Mouse (Mus musculus) kidney, embryonic 14.5 days (tissue): ENCODE results near the gene Crcp. TPM values are rescaled to one million over a fixed set of nuclear protein-coding genes. Genes with fewer than 3 reads are reported as not detected.
"Not testable (repeated sequence)": the region's sequence is repeated elsewhere in the genome, so short reads cannot be mapped to it uniquely, and the experiment has no call there.

ENCODE experiments used
- ATAC-seq: fragments of 200-750 bp; cut with Nextera tagmentation; 2 replicates; pipeline ENCODE4 v1.8.0; 2017; ENCODE audit warnings: moderate number of reproducible peaks, mild to moderate bottlenecking, moderate TSS enrichment, moderate library complexity; ENCODE audit not compliant: low FRiP score, low TSS enrichment
- H3K27ac ChIP-seq: fragments of 300-500 bp; sonication (generic); 2 replicates; pipeline ENCODE4 v1.5.1; 2014; ENCODE audit warnings: low read depth, mild to moderate bottlenecking, low read length, moderate library complexity, mixed read lengths
- H3K27me3 ChIP-seq: fragments of 300-500 bp; sonication (generic); 2 replicates; pipeline ENCODE4 v1.6.1; 2014; ENCODE audit warnings: mild to moderate bottlenecking, low read length; ENCODE audit not compliant: control insufficient read depth, insufficient read depth
- H3K36me3 ChIP-seq: fragments of 300-500 bp; sonication (generic); 2 replicates; pipeline ENCODE4 v1.6.1; 2014; ENCODE audit warnings: low read length, mixed read lengths; ENCODE audit not compliant: control insufficient read depth, insufficient read depth
- H3K4me1 ChIP-seq: fragments of 300-500 bp; sonication (generic); 2 replicates; pipeline ENCODE4 v1.6.1; 2014; ENCODE audit warnings: low read length, mixed read lengths; ENCODE audit not compliant: control insufficient read depth, insufficient read depth
- H3K4me2 ChIP-seq: fragments of 300-500 bp; sonication (generic); replicated peaks from 2 replicates; pipeline ENCODE4 v1.6.1; 2014; ENCODE audit warnings: low read depth, mild to moderate bottlenecking, low read length
- H3K4me3 ChIP-seq: fragments of 300-500 bp; sonication (generic); 2 replicates; pipeline ENCODE4 v1.5.1; 2014; ENCODE audit warnings: mild to moderate bottlenecking, low read length
- H3K9ac ChIP-seq: fragments of 300-500 bp; sonication (generic); 2 replicates; pipeline ENCODE4 v1.6.1; 2014; ENCODE audit warnings: low read depth, mild to moderate bottlenecking, low read length, moderate library complexity
- H3K9me3 ChIP-seq: fragments of 300-500 bp; sonication (generic); 2 replicates; pipeline ENCODE4 v1.6.1; 2016; ENCODE audit warnings: low read length; ENCODE audit not compliant: control insufficient read depth
- WGBS: fragments of 180-500 bp; shearing (Covaris S2); extraction: QIAGEN DNeasy Blood & Tissue Kit; methylation state at CpG from one replicate; pipeline ENCODE4 v1.1.7; 2014; 5-methylcytosine and 5-hydroxymethylcytosine counted together
- polyA plus RNA-seq: library from polyadenylated mRNA; unstranded; fragments of >200 nt; fragmentation: Nextera tagmentation; extraction: Ambion mirVana; gene quantifications from 2 replicates; pipeline ENCODE4 v1.2.1, GENCODE M21; 2014

The Crcp gene
- polyA plus RNA-seq, 1 experiment from 2014 or later: 24.5 TPM

GRCm38 (mm10) chr5:130033869-130034268 lies 4.8 kb downstream of the Crcp start:
- ATAC-seq: no peak
- H3K4me2 ChIP-seq: no peak overlapping the region
- H3K4me1 ChIP-seq: no peaks in the 10 kb centered on the region
- no peak overlapping the region for H3K27ac ChIP-seq
- no peak overlapping the region for H3K9ac ChIP-seq
- no peaks in the 10 kb centered on the region for H3K9me3 ChIP-seq
- 93% methylated on average over 2 of the region's 2 CpGs for WGBS
- H3K36me3 ChIP-seq: peaks cover 16% of the 10 kb centered on the region
- H3K27me3 ChIP-seq: no peaks in the 10 kb centered on the region
- H3K4me3 ChIP-seq: no peak overlapping the region

DNA sequence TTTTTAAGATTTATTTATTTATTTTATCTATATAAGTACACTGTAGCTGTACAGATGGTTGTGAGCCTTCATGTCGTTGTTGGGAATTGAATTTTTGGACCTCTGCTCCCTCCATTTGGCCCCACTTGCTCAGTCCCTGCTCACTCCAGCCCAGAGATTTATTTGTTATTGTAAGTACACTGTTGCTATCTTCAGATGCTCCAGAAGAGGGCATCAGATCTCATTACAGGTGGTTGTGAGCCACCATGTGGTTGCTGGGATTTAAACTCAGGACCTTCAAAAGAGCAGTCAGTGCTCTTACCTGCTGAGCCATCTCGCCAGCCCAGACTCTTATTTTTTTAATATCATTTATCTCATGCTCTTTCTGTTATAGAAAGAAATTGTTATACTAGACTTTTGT lies 7.2 kb downstream of the Crcp start:
- H3K36me3 ChIP-seq: peaks cover 32% of the 10 kb centered on the region
- 67% methylated on average over 2 of the region's 2 CpGs for WGBS
- not testable (repeated sequence) for H3K9me3 ChIP-seq, H3K4me3 ChIP-seq, H3K4me2 ChIP-seq, H3K27ac ChIP-seq, ATAC-seq, H3K4me1 ChIP-seq, H3K9ac ChIP-seq, H3K27me3 ChIP-seq

GRCm38 (mm10) chr5:130037752-130038455 lies 8.8 kb downstream of the Crcp start:
- H3K36me3 ChIP-seq: peaks cover 47% of the 10 kb centered on the region
- H3K4me2 ChIP-seq: no peak overlapping the region
- WGBS: 71% methylated on average over 19 of the region's 19 CpGs
- ATAC-seq: peak; percentile 52; the same call in 1 of the 2 replicates
- H3K4me1 ChIP-seq: no peaks in the 10 kb centered on the region
- H3K9ac ChIP-seq: no peak overlapping the region
- H3K9me3 ChIP-seq: no peaks in the 10 kb centered on the region
- H3K27me3 ChIP-seq: no peaks in the 10 kb centered on the region
- H3K27ac ChIP-seq: no peak overlapping the region
- H3K4me3 ChIP-seq: no peak overlapping the region

- H3K27me3 ChIP-seq: no peaks in the 10 kb centered on the region
- no peak overlapping the region for H3K4me2 ChIP-seq
- 95% methylated on average over 4 of the region's 4 CpGs for WGBS
- no peak overlapping the region for H3K9ac ChIP-seq
- no peaks in the 10 kb centered on the region for H3K4me1 ChIP-seq
- ATAC-seq: no peak
- no peak overlapping the region for H3K27ac ChIP-seq
- H3K4me3 ChIP-seq: no peak overlapping the region
- no peaks in the 10 kb centered on the region for H3K9me3 ChIP-seq
- peaks cover 62% of the 10 kb centered on the region for H3K36me3 ChIP-seq
Observed at GRCm38 (mm10) chr5:130040797-130041196, 11.7 kb downstream of the Crcp start.

GRCm38 (mm10) chr5:130041262-130041661 lies 12.2 kb downstream of the Crcp start:
- no peak for ATAC-seq
- no peak overlapping the region for H3K9ac ChIP-seq
- no peak overlapping the region for H3K27ac ChIP-seq
- WGBS: 82% methylated on average over 4 of the region's 4 CpGs
- no peak overlapping the region for H3K4me3 ChIP-seq
- peaks cover 62% of the 10 kb centered on the region for H3K36me3 ChIP-seq
- H3K9me3 ChIP-seq: no peaks in the 10 kb centered on the region
- no peaks in the 10 kb centered on the region for H3K27me3 ChIP-seq
- no peak overlapping the region for H3K4me2 ChIP-seq
- no peaks in the 10 kb centered on the region for H3K4me1 ChIP-seq

DNA sequence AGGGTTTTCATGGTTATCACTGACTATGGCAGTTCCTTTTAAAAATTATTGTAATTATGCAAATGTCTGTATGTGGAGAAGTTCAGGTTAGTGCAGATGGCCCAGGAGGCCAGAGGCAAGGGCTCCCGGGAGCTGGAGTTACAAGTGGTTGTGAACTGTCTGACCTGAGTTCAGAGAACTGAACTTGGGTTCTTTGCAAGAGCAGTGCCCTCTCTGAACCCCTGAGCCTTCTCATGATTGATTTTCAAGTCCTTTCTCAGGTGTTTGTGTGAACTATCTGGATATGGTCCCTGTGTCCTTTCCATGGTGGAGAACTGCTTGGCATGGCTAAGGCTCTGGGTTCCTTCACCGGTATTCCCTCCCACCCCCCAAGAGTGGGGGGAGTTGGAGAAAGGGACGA lies 14.7 kb downstream of the Crcp start:
- no peak overlapping the region for H3K9ac ChIP-seq
- H3K9me3 ChIP-seq: no peaks in the 10 kb centered on the region
- H3K36me3 ChIP-seq: peaks cover 62% of the 10 kb centered on the region
- H3K4me1 ChIP-seq: no peaks in the 10 kb centered on the region
- no peaks in the 10 kb centered on the region for H3K27me3 ChIP-seq
- WGBS: 90% methylated on average over 3 of the region's 3 CpGs
- no peak overlapping the region for H3K27ac ChIP-seq
- H3K4me3 ChIP-seq: no peak overlapping the region
- H3K4me2 ChIP-seq: no peak overlapping the region
- no peak for ATAC-seq

DNA sequence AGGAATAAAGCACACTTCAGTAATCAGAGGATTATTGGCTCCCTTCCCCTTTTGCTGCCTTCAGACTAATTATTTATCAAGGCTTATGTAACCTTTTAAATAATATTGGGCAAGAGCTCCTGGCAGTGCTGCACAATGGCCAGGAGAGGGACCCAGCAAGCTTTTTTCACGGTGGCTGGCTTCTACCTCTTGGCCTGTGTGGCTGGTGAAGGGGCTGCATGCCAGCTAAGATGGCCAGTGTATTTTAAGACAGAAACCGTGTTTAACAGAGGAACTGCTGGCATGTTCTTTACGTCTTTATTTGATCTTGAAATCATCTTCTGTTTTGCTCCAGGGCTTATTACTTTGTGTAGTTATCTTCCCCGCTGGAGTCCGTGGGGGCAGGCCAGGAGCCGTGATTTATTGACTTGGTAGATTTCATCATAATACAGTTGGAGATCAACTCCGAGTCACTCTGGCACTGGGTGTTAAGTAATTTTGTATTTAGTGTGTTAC lies 15.2 kb downstream of the Crcp start:
- H3K4me1 ChIP-seq: no peaks in the 10 kb centered on the region
- no peak overlapping the region for H3K27ac ChIP-seq
- H3K36me3 ChIP-seq: peaks cover 65% of the 10 kb centered on the region
- H3K9me3 ChIP-seq: no peaks in the 10 kb centered on the region
- WGBS: 66% methylated on average over 7 of the region's 7 CpGs
- no peaks in the 10 kb centered on the region for H3K27me3 ChIP-seq
- no peak overlapping the region for H3K9ac ChIP-seq
- ATAC-seq: no peak
- no peak overlapping the region for H3K4me2 ChIP-seq
- H3K4me3 ChIP-seq: no peak overlapping the region

GRCm38 (mm10) chr5:130046100-130046499 lies 17.0 kb downstream of the Crcp start:
- H3K9me3 ChIP-seq: no peaks in the 10 kb centered on the region
- H3K27me3 ChIP-seq: no peaks in the 10 kb centered on the region
- no peak overlapping the region for H3K4me3 ChIP-seq
- peaks cover 60% of the 10 kb centered on the region for H3K36me3 ChIP-seq
- ATAC-seq: no peak
- H3K9ac ChIP-seq: no peak overlapping the region
- H3K4me1 ChIP-seq: no peaks in the 10 kb centered on the region
- no peak overlapping the region for H3K27ac ChIP-seq
- 91% methylated on average over 7 of the region's 7 CpGs for WGBS
- H3K4me2 ChIP-seq: no peak overlapping the region

DNA sequence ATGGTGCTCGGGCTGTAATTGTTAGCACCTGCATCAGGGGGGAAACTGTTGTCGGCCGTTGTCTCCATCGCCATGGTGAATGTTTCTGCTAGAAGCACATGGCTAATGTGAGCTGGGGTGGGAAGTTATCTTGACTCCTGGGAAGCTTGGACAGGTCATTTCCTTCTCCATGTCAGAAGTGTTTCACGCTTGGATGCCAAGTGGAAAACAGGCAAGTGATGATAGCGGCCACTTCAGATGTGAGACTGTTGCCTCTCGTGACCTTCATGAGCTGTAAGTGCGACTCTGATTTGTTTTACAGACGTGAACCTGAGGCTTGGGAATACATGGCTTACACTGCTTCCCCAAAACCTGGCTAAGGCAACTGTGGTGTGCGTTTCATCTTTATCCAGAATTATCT lies 17.5 kb downstream of the Crcp start:
- Histone ChIP-seq H3K4me3 (no peak overlapping the region), H3K27ac (no peak overlapping the region), H3K9me3 (no peaks in the 10 kb centered on the region), H3K36me3 (peaks cover 56% of the 10 kb centered on the region), H3K9ac (no peak overlapping the region), H3K4me2 (no peak overlapping the region), H3K4me1 (no peaks in the 10 kb centered on the region), H3K27me3 (no peaks in the 10 kb centered on the region)
- ATAC-seq: no peak
- WGBS: 81% methylated on average over 10 of the region's 10 CpGs
